Mouse (Mus musculus) granulocyte monocyte progenitor cell, adult 5-6 weeks (primary cell): ENCODE data around the gene Eya2. TPM values are rescaled to one million over a fixed set of nuclear protein-coding genes. Genes with fewer than 3 reads are reported as not detected.

Experiments
- ATAC-seq: replicated peaks from 2 replicates; pipeline ENCODE4 v1.8.0; 2016; ENCODE audit warnings: mild to moderate bottlenecking, moderate TSS enrichment, inconsistent platforms; ENCODE audit not compliant: poor library complexity, severe bottlenecking
- total RNA-seq, 2 experiments: library from RNA; stranded (forward) in 1 of 2; stranded (reverse) in 1 of 2; fragments of 200-712, 200-1000 nt in 1 of 2; fragments of >200 nt in 1 of 2; fragmentation: Nextera tagmentation in 1 of 2; gene quantifications; 2 replicates each; pipeline ENCODE4 v1.2.3; 2014 to 2017

The Eya2 gene
- total RNA-seq, 2 experiments from 2014 or later = 1.4 TPM; not detected in 1

- ATAC-seq = no peak
Observed at GRCm38 (mm10) chr2:165809901-165810477, 215.2 kb downstream of the Eya2 start.

GRCm38 (mm10) chr2:165811536-165811935 lies 216.7 kb downstream of the Eya2 start:
- ATAC-seq = peak; percentile 64

- no peak for ATAC-seq
Observed at GRCm38 (mm10) chr2:165812889-165813288, 218.1 kb downstream of the Eya2 start.

- no peak for ATAC-seq
Observed at GRCm38 (mm10) chr2:165815103-165815880, 220.5 kb downstream of the Eya2 start.

GRCm38 (mm10) chr2:165817437-165817836 lies 222.6 kb downstream of the Eya2 start:
- ATAC-seq = no peak

GRCm38 (mm10) chr2:165818570-165818969 lies 223.7 kb downstream of the Eya2 start:
- ATAC-seq = no peak

GRCm38 (mm10) chr2:165818985-165819948 lies 224.4 kb downstream of the Eya2 start:
- ATAC-seq = peak; percentile 76

GRCm38 (mm10) chr2:165820073-165820472 lies 225.2 kb downstream of the Eya2 start:
- ATAC-seq = no peak

GRCm38 (mm10) chr2:165820504-165821095 lies 225.8 kb downstream of the Eya2 start:
- ATAC-seq = no peak

Other genes with a start within 250 kb of the Eya2 start
- gene Zfp663, start 226.3 kb upstream of the Eya2 start, total RNA-seq (2014; fragmentation: Nextera tagmentation) = not detected in 2 replicates
- gene Zfp663, start 226.3 kb upstream of the Eya2 start, total RNA-seq (2017) = not detected in 2 replicates
- gene Zfp334, start 206.8 kb upstream of the Eya2 start, total RNA-seq (2014; fragmentation: Nextera tagmentation) = not detected in 2 replicates
- not detected in 2 replicates for gene Zfp334, start 206.8 kb upstream of the Eya2 start, total RNA-seq (2017)
- not detected in 2 replicates for gene Ocstamp, start 194.6 kb upstream of the Eya2 start, total RNA-seq (2014; fragmentation: Nextera tagmentation)
- not detected in 2 replicates for gene Ocstamp, start 194.6 kb upstream of the Eya2 start, total RNA-seq (2017)
- gene Slc13a3, start 121.8 kb upstream of the Eya2 start, total RNA-seq (2014; fragmentation: Nextera tagmentation) = not detected in 2 replicates
- gene Slc13a3, start 121.8 kb upstream of the Eya2 start, total RNA-seq (2017) = 0.04 and 0.67 TPM in 2 replicates
- gene Trp53rka, start 101.7 kb upstream of the Eya2 start, total RNA-seq (2014; fragmentation: Nextera tagmentation) = 4.6 and 7.0 TPM in 2 replicates
- 8.4 and 15.7 TPM in 2 replicates for gene Trp53rka, start 101.7 kb upstream of the Eya2 start, total RNA-seq (2017)
- 0.21 and 1.3 TPM in 2 replicates for gene Slc2a10, start 91.2 kb upstream of the Eya2 start, total RNA-seq (2014; fragmentation: Nextera tagmentation)
- not detected in 2 replicates for gene Slc2a10, start 91.2 kb upstream of the Eya2 start, total RNA-seq (2017)